Mouse (Mus musculus) intestine, postnatal 0 days (tissue): ENCODE measurements around the gene Rela. TPM values are rescaled to one million over a fixed set of nuclear protein-coding genes. Genes with fewer than 3 reads are reported as not detected.

ENCODE experiments used
- ATAC-seq: fragments of 200-750 bp; cut with Nextera tagmentation; 2 replicates; pipeline ENCODE4 v1.8.0; 2017; ENCODE audit warnings: mild to moderate bottlenecking, moderate TSS enrichment, moderate library complexity
- H3K27ac ChIP-seq: fragments of 300-500 bp; sonication (generic); 2 replicates; pipeline ENCODE4 v1.5.1; 2014; ENCODE audit warnings: mild to moderate bottlenecking, low read depth, low read length, moderate library complexity
- H3K27me3 ChIP-seq: fragments of 300-500 bp; sonication (generic); replicated peaks from 2 replicates; pipeline ENCODE4 v1.6.1; 2014; ENCODE audit warnings: low read length, mixed read lengths; ENCODE audit not compliant: control insufficient read depth, insufficient read depth
- H3K36me3 ChIP-seq: fragments of 300-500 bp; sonication (generic); 2 replicates; pipeline ENCODE4 v1.6.1; 2014; ENCODE audit warnings: mild to moderate bottlenecking, moderate library complexity; ENCODE audit not compliant: control insufficient read depth, insufficient read depth
- H3K4me1 ChIP-seq: fragments of 300-500 bp; sonication (generic); replicated peaks from 2 replicates; pipeline ENCODE4 v1.6.1; 2014; ENCODE audit warnings: antibody characterized with exemption, low read length, mixed read lengths; ENCODE audit not compliant: control insufficient read depth, insufficient read depth
- H3K4me2 ChIP-seq: fragments of 300-500 bp; sonication (generic); replicated peaks from 2 replicates; pipeline ENCODE4 v1.6.1; 2014; ENCODE audit warnings: low read depth, mild to moderate bottlenecking, moderate library complexity
- H3K4me3 ChIP-seq: fragments of 300-500 bp; sonication (generic); 2 replicates; pipeline ENCODE4 v1.5.1; 2014; ENCODE audit warnings: low read depth, low read length
- H3K9ac ChIP-seq: fragments of 300-500 bp; sonication (generic); 2 replicates; pipeline ENCODE4 v1.6.1; 2014; ENCODE audit warnings: mild to moderate bottlenecking, low read depth, low read length
- H3K9me3 ChIP-seq: fragments of 300-500 bp; sonication (generic); 2 replicates; pipeline ENCODE4 v1.6.1; 2016; ENCODE audit warnings: mixed run types; ENCODE audit not compliant: control insufficient read depth
- CTCF ChIP-seq: sonication (generic); IDR thresholded peaks from 2 replicates; pipeline ENCODE4 v1.5.1; 2016; ENCODE audit warnings: low read depth, mild to moderate bottlenecking, control low read depth, antibody characterized with exemption, moderate library complexity
- WGBS: fragments of 180-500 bp; shearing (Covaris S2); extraction: QIAGEN DNeasy Blood & Tissue Kit; methylation state at CpG from one replicate; pipeline ENCODE4 v1.1.7; 2014; 5-methylcytosine and 5-hydroxymethylcytosine counted together
- polyA plus RNA-seq: library from polyadenylated mRNA; unstranded; fragments of >200 nt; fragmentation: Nextera tagmentation; extraction: Ambion mirVana; gene quantifications from 2 replicates; pipeline ENCODE4 v1.2.1, GENCODE M21; 2015

Rela gene
- polyA plus RNA-seq, 1 experiment from 2014 or later: 28.4 TPM

- Histone ChIP-seq H3K4me2 (peak overlapping the region; percentile 78), H3K36me3 (peaks cover 52% of the 10 kb centered on the region), H3K9ac (no peak overlapping the region), H3K27ac (no peak overlapping the region), H3K9me3 (no peaks in the 10 kb centered on the region), H3K27me3 (no peaks in the 10 kb centered on the region), H3K4me1 (peaks cover 6% of the 10 kb centered on the region), H3K4me3 (peak overlapping the region; percentile 49)
- WGBS: 76% methylated on average over 8 of the region's 8 CpGs
- TF ChIP-seq CTCF: no peak
- no peak for ATAC-seq
Observed at GRCm38 (mm10) chr19:5662310-5662709, 25.0 kb downstream of the Rela start.

GRCm38 (mm10) chr19:5662981-5663913, 26.0 kb downstream of the Rela start, which contains the start of gene Sipa1:
Gene Sipa1, minus strand, starts transcription at chr19:5663707.
- Histone ChIP-seq H3K36me3 (peaks cover 49% of the 10 kb centered on the region), H3K4me3 (peak within 1 kb of the TSS; percentile 49), H3K9me3 (no peaks in the 10 kb centered on the region), H3K27ac (peak within 1 kb of the TSS; percentile 57), H3K9ac (peak within 1 kb of the TSS; percentile 59), H3K4me2 (peak within 1 kb of the TSS; percentile 78), H3K4me1 (peaks cover 6% of the 10 kb centered on the region), H3K27me3 (no peaks in the 10 kb centered on the region)
- ATAC-seq: peak; percentile 88
- TF ChIP-seq CTCF: peak; percentile 35
- 3% methylated on average over 32 of the region's 32 CpGs for WGBS

- no peak overlapping the region for H3K27ac ChIP-seq
- WGBS: 93% methylated on average over 10 of the region's 10 CpGs
- peaks cover 54% of the 10 kb centered on the region for H3K36me3 ChIP-seq
- H3K4me3 ChIP-seq: no peak overlapping the region
- no peak for TF ChIP-seq CTCF
- H3K4me1 ChIP-seq: peaks cover 6% of the 10 kb centered on the region
- H3K4me2 ChIP-seq: no peak overlapping the region
- ATAC-seq: no peak
- H3K27me3 ChIP-seq: no peaks in the 10 kb centered on the region
- H3K9ac ChIP-seq: no peak overlapping the region
- no peaks in the 10 kb centered on the region for H3K9me3 ChIP-seq
Observed at GRCm38 (mm10) chr19:5664669-5665257, 27.5 kb downstream of the Rela start.

- no peak overlapping the region for H3K4me3 ChIP-seq
- no peaks in the 10 kb centered on the region for H3K27me3 ChIP-seq
- peaks cover 6% of the 10 kb centered on the region for H3K4me1 ChIP-seq
- no peak overlapping the region for H3K9ac ChIP-seq
- no peak overlapping the region for H3K4me2 ChIP-seq
- H3K36me3 ChIP-seq: peaks cover 52% of the 10 kb centered on the region
- ATAC-seq: no peak
- 85% methylated on average over 15 of the region's 15 CpGs for WGBS
- H3K27ac ChIP-seq: no peak overlapping the region
- no peaks in the 10 kb centered on the region for H3K9me3 ChIP-seq
- TF ChIP-seq CTCF: no peak
Observed at GRCm38 (mm10) chr19:5665465-5665864, 28.2 kb downstream of the Rela start.

GRCm38 (mm10) chr19:5666386-5666785, 29.1 kb downstream of the Rela start:
- Histone ChIP-seq H3K27ac (no peak overlapping the region), H3K9ac (no peak overlapping the region), H3K36me3 (peaks cover 55% of the 10 kb centered on the region), H3K9me3 (no peaks in the 10 kb centered on the region), H3K4me2 (no peak overlapping the region), H3K27me3 (no peaks in the 10 kb centered on the region), H3K4me3 (no peak overlapping the region), H3K4me1 (peaks cover 6% of the 10 kb centered on the region)
- no peak for TF ChIP-seq CTCF
- 90% methylated on average over 18 of the region's 18 CpGs for WGBS
- ATAC-seq: no peak

- ATAC-seq: no peak
- WGBS: 81% methylated on average over 4 of the region's 4 CpGs
- Histone ChIP-seq H3K27ac (no peak overlapping the region), H3K4me3 (no peak overlapping the region), H3K9ac (no peak overlapping the region), H3K4me1 (no peaks in the 10 kb centered on the region; the same call in 1 of the 2 replicates), H3K36me3 (peaks cover 75% of the 10 kb centered on the region), H3K9me3 (no peaks in the 10 kb centered on the region), H3K4me2 (no peak overlapping the region), H3K27me3 (no peaks in the 10 kb centered on the region)
- no peak for TF ChIP-seq CTCF
Observed at GRCm38 (mm10) chr19:5668372-5668771, 31.1 kb downstream of the Rela start.
